Mouse (Mus musculus) ES-Bruce4 (cell line): ENCODE data around the gene Kcnq2.

Experiments used
- CTCF ChIP-seq: IDR thresholded peaks from one replicate; pipeline ENCODE4 v1.8.1; 2011; ENCODE audit warnings: low read depth, low read length
- EP300 ChIP-seq: IDR thresholded peaks from 2 replicates; pipeline ENCODE4 v1.6.1; 2011; ENCODE audit warnings: low read depth, low read length; ENCODE audit not compliant: insufficient read depth
- POLR2A ChIP-seq: IDR thresholded peaks from one replicate; pipeline ENCODE4 v1.8.1; 2011; ENCODE audit warnings: low read length; ENCODE audit not compliant: insufficient read depth

DNA sequence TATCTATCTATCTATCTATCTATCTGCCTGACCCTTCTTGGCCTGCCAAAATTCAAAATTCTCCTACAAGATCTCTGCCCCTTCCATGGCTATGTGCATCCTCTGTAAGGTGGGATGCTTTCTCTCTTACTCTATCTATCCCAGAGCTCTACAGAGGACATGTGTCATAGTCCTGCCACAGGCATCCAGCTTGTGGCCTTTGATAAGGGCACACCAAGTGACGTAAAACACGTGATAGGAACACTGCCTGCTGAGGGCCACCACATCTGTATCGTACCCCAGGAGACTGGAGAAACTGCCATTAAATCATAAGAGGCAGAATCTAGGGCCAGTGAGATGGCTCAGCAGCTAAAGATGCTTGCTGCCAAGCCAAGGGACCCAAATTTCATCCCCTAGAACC lies 19.7 kb downstream of the Kcnq2 start:
- no peak for TF ChIP-seq POLR2A
- no peak for TF ChIP-seq CTCF
- no peak for TF ChIP-seq EP300
